Mouse (Mus musculus) neural tube, embryonic 10.5 days (tissue): ENCODE data around the gene Ociad1.
"Not testable (repeated sequence)": the region's sequence is repeated elsewhere in the genome, so short reads cannot be mapped to it uniquely, and the experiment has no call there.

Experiments used
- DNase-seq: peaks from one replicate; pipeline ENCODE4 v3.0.0-alpha.2; 2017; ENCODE audit warnings: low spot score; ENCODE audit errors: extremely low spot score

Ociad1 gene

DNA sequence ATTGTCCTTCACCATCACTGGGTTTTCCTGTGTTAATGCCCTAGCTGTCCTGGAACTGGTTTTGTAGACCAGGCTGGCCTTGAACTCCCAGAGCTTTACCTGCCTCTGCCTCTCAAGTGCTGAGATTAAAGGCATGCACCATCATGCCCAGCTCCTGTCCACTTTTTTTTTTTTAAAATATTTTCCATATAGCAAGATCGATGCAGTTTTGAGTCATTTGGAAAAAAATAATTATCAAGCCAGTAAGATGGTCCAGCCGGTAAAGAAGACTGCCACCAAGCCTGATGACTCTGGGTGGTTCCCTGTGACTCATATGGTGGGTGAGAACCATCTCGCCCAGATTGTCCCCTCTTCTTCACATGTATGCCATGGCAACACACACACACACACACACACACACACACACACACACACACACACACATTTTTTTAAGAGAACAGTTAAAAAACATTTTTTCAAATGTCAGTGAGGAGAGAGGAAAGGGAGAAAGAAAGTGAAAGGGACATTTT is 7.1 kb upstream of the Ociad1 start:
- DNase-seq = no peak

DNA sequence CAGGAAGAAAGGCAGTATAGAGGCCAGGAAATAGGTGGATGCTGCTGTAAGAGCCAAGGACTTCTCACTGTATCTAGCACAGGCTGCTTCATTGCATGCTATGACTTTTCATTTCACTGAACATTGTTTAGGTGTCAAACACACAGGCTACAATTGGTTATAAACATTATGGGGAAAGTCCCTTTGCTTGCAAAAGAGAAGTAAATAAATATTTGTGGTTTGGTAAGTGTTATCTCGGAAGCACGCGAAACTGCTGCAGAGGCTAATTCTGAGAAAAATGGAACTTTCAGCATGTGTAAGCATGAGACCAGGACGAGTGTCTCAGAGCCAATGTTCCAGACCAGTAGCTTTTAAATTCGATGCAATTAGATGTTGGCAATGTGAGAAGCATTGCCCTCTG is 6.0 kb upstream of the Ociad1 start:
- no peak for DNase-seq

DNA sequence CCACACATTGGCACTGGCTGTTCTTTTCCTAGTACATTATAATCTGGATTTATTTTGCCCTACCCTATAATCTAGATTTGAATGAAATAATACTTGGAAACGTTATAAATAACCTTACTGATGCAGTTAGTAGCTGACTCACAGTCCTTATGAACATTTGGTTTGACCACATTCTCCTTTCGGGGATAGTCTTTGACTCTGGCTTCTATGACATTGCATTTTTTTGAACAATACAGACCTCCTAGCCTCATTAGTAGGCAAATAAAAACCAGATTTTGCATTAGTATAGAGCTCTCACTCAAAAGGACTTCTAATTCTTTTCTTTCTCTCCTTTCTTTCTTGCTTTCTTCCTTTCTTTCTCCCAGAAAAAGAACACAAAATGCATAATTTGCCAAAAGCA is 2.7 kb upstream of the Ociad1 start:
- DNase-seq = no peak

DNA sequence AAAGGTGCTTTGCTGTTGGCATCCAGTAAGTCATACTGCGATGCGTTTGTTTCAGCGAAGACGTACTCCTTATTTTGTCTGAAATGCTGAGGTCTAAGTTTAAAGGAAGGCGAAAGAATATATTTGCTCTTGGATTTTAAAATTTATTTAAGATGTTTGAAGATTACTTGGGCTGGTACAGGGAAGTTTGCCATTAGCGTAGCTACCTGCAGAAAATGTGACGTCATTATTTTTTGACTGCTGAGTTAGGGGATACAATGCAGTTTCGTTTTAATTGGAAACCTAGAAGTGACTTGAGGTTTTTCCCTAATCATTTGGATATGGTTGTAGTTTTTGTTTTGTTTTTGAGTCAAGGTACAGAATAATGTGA is 859 bp downstream of the Ociad1 start:
- DNase-seq = no peak

DNA sequence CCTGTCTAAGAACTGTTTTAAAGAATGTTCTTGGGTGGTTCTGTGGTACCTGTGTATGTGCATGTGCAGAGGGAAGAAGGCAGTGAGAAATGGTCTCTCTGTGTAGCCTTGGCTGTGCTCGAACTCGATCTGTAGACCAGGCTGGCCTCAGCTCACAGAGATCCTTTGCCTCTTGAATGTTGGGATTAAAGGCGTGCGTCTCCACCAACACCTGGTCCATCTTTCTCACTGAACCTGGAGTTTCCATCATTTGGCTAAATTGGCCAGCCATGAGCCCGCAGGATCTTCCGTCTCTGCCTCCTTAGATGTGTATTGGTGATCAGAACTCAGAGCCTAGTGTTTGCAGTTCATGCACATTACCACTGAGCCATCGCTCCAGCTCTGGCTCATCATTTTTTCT is 2.4 kb downstream of the Ociad1 start:
- DNase-seq = no peak

DNA sequence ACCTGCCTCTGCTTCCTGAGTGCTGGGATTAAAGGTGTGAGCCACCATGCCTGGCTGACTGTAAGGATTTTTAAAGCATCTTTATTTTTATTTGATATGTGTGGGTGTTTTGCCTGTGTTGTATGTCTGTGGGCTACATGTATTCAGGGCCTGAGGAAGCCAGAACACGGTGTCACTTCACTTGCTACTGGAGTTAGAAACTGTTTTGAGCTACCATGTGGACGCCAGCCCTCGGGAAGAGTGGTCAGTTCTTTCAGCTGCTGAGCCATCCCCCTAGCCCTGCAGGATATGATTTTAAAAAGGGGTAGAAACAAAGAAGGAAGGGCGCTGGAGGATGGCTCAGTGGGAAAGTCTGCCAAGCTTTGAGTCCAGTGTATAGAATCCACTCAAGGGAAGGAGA is 3.3 kb downstream of the Ociad1 start:
- no peak for DNase-seq

DNA sequence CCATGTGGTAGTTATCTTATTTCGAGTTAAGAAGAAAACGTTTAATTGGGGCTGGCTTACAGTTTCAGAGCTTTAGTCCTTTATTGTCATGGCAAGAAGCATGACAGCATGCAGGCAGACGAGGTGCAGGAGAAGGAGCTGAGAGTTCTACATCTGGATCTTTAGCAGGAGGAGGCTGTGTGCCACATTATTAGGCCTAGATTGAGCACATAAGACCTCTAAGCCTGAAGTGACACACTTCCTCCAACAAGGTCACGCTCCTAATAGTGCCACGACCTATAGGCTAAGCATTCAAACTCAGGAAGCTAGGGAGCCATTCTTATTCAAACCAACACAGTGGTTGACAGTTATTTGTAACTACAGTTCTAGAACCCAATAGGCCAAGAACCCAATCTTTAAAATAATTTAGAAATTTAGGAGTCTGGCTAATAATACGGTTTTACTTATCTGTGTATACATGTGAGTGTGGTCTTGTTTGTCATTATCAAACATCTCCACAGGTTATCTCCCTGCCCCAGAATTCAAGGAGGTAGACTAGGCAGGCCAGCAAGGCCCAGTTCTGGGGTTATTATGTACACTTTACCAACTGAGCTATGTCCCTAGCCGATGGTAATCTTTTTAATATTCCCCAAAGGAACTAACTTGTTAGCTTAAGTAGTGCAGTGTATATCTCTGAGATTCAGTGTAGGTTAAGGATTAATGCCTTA is 9.2 kb downstream of the Ociad1 start:
- DNase-seq = no peak

DNA sequence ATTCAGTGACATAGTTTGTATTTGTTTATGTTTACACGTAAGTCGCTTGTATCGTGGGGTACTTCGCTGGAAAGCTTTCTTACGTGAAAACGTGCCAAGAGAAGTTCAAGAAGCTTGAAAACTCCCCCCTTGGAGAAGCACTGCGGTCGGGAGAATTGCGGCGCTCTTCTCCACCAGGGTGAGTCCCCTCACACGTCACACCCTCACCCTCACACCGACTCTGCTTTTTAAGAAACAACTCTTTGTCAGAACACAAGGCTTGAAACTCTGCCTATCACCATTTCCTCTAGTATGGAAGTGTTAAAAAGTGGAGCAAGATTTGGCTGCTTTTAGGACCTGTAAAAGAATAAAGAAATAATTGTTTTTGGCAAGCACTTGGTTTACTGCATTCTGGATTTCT is 11.9 kb downstream of the Ociad1 start:
- DNase-seq = no peak

DNA sequence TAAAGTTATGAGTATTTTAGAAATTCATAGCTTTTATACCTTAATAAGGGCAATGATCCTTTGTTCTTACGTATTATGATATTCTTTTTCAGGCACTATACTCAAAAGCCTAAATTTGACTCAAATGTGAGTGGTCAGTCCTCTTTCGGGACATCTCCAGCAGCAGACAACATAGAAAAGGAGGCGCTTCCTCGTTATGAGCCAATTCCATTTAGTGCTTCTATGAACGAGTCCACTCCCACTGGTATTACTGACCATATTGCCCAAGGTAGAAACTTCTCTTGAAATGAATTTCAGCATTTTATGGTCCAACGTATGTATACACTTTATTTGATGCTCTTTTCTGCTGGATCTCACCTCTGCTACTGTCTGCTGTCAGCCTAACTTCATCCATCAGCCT is 13.9 kb downstream of the Ociad1 start:
- no peak for DNase-seq

DNA sequence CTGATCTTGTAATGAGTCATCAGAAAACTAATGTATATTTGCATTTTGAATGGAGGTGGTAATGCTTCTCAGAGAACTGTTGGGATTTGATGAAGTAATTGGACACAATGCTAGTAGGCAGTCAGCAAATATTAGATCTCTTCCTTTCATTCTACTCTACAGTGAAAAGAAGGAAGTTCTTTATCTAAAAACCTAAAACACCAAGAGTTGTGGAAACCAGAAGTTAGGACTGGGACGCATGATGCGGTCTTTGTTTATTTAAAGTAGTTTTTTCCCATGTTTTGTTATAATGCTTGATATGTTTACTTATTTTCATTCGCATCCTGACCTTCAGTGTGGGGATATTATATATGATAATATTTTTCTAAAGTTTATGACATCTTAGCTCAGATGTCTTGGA is 14.7 kb downstream of the Ociad1 start:
- DNase-seq = no peak

DNA sequence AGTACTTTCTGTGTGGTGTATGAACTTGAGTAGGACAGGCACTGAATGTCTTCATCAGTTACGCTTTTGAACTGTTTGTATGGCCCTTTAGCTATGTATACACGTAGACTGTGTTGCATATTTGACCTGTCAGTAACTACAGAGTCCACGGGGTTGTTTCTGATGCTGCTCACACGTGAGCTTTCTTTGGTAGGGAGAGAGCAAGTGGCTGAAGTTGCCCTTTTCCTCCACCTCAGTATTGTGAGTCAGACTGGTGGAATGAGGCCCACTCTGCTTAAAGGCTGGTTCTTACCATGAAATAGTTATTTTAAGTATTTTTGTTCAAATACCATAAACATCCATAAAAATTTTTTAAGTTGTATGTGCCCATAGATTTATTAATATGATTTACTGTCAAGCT is 16.9 kb downstream of the Ociad1 start:
- DNase-seq = no peak

DNA sequence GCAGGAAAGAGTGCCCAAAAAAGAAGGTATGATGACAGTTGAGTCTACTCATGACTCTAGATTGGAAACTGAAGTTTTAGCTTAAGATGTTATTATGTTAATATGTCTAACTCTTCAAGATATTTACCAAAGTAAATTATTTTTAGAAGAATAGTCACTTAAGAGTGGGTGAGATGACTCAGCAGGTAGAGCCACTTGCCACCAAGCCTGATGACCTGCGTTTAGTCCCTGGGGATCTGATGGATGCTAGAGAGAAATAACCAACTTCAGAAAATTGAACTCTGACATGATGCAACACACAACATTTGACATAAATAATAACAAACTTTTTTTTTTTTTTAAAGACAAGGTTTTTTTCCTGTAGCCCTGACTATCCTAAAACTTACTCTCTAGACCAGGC is 17.8 kb downstream of the Ociad1 start:
- no peak for DNase-seq

DNA sequence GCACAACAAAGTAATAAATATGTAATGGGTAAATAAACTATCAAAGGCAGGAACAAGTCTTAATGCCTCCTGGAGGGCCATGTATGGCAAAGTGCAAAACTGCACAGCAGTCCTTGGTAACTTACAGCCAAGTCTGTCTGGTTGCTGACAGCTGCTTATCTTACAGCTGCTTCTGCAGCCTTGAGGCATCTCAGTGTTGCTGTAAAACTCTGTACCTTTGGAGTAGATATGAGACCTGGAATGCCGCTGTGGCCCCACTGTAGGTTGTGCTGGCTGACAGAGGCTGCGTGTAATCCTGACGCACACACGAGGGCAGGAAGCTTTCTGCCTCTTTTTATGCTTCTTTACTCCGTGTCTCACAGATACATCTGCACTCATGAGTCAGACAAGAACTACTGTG is 18.9 kb downstream of the Ociad1 start:
- no peak for DNase-seq

DNA sequence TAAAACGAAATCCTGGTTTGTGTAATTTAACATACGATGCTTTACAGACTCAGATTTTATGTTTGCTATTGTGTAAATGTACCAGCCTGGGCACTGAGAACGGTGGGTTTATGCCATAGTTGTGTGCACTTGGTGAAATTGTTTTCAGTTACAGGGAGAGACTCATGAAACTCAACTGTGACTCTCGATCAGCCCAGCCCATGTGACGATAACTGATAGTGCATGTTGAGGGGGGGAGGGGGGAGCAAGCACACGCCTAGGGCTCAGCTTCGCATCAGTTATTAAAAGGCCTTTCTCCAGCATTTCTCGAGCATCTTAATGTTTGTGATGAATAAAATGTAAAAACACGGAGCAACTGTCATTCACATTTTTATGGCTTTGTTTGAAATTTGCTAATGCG is 21.0 kb downstream of the Ociad1 start:
- no peak for DNase-seq

DNA sequence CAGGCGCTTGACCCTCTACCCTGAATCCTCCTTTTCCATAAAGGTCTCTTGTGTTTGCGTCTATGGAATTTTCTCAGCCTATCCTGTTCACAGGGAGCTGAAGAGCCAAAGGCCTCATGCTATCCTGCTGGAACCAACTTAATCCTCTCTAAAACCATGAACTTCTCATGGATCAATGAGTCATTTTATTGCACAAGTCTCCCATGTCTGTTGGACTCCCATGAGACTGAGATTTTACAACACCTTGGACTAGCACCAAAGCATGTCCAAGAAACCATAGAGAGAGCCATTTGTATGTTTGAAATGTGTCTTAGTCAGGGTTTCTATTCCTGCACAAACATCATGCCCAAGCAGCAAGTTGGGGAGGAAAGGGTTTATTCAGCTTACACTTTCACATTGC is 22.1 kb downstream of the Ociad1 start:
- no peak for DNase-seq

DNA sequence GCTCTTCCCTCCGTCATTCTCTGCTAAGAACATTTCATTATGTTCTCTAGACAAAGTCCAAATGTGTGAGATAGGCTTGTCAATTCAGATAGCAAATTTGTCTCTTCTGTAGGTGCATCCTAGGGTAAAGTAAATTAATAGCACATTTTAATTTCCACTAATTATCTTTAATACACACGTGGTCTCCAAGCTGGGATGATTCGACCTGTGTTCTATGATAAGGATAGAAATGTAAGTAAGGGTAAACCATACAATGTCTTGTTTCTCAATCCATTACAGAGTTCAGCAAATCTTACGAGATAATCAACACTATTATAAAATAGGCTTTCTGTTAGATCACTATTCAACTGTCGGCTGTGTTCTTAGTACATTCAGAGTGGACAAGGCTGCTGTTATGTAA is 26.7 kb downstream of the Ociad1 start:
- no peak for DNase-seq

DNA sequence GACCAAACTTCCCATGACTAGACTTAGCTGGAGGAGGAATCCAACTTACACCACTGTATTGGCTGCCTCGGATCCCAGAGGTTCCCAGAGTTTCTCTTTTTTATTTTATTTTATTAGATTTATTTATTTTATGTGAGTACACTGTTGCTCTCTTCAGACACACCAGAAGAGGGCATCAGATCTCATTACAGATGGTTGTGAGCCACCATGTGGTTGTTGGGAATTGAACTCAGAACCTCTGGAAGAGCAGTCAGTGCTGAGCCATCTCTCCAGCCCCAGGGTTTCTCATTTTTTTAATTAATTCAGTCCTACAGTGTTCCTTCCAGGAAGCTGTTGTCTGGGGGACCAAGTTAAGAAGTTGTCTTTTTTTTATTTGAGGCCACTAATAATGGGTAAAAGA is 30.1 kb downstream of the Ociad1 start:
- DNase-seq = not testable (repeated sequence)

DNA sequence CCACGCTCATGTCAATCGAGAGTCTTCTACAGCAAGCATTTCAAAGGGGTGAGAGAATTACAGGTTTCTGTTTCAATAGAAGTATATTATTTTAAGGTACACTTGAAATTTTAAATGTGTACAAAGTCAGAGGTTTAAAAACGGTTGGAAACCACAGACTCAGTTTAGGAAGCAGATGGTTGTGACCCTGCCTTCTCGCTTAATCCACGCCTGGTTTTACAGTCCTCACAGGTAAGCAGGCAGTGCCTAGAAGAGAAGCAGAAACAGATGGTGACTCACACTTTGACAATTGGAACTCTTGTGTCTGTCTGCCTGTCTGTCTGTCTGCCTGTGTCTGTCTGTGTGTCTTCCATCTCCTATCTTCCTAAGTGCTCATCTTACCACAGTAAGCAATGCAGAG is 31.0 kb downstream of the Ociad1 start:
- DNase-seq = no peak

DNA sequence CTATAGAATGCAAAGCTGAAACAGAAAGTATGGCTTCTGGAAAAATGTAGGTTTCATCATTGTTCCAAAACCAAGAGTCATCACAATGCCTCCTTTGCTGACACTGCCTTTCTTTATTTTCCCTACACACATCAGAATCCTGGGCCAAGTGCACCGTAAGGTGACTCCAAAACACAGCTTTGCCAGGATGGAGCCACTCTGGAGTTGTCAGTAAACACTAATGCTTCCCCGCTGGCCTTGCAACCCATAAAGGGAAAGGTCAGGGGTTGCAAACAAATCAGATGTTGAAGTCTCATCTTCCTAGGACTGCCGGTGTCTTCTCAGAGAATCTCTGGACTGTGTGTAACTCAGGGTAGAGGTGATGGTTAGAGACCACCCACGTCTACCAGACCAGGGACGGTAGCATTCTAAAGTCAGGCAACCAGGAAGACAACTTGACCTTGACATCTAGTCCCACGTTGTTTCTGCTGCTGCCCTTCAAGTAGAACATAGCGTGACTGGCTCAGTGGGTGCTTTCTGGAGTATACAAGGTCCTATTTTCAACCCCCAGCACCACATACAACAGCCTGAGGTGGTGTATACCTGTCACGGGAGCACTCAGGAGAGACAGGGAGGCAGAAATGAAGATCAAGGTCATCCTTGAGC is 32.1 kb downstream of the Ociad1 start:
- no peak for DNase-seq

DNA sequence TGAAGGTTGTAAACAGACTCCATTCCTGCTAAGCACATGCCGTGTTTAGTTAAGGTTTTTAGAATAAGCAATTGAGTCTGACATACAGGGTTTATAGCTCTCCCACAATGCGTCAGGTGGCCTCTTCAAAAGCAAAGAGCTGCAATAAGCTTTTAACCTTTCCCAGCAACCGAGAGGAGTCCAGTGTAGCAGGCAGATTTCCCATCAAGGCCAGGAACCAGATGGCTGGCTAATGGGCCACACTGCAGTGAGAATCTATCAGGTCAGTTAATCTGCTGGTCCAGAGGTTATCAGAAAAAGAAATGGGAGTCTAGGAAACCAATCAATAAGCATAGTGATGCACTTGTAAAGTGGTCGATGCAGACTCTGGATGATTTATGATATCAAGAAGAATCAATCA is 38.4 kb downstream of the Ociad1 start:
- DNase-seq = no peak

DNA sequence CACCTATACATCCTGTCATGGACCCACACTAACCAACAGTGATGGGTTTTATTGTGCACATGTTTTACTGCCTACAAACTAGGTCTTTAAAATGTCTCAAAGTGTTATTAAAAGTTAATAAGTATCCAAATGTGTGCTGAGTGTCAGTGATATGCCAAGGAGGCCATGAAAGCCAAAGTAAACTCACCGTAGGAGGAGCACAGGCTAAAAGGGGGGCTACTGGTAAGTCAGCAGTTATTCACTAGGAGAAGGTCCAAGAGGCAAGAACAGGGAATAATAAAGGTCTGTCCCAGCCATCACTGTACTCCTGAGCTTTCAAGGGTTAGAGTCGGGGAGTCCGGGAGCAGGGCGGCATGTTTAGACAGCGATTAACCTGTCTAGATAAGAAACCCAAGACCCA is 43.9 kb downstream of the Ociad1 start:
- no peak for DNase-seq

DNA sequence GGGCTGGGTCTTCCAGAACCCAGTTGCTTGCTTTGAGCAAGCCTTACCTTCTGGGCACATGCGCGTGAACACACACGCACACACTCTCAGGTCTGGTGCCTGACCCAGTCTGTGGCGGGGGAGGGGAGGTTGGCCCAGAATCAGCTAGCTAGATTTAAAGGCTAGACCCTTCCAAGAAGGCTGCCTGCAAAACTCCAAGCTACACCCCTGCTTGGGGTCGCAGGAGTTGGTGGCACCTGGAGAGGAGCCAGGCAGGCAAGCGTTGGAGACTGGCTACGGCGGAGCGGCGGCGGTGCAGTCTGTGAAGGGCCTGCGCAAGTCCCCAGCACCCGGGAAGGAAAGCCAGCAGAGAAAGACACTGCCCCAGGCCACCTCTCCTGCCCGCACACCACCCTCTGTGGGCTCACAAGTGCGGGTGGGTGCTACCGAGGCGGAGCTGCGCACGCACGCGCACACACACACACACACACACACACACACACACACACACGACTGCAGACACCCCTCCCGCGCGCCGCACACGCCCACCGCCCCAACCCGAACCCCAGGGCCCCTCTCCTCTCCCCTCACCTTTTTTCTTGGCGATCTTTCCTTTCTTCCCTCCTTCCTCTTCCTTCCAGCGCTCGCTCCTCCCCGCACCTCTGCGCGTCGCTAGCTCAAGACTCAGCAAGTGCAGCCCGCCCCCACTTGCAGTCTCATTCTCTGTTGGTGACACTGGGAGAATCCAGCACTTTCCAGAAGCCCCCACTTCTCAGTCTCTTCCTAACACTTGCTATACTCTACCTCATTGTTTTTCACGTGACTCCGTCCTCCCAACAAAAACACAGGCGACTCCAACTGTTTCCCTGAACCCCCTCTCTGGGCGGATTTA is 45.6 kb downstream of the Ociad1 start:
- peak; percentile 59 for DNase-seq

DNA sequence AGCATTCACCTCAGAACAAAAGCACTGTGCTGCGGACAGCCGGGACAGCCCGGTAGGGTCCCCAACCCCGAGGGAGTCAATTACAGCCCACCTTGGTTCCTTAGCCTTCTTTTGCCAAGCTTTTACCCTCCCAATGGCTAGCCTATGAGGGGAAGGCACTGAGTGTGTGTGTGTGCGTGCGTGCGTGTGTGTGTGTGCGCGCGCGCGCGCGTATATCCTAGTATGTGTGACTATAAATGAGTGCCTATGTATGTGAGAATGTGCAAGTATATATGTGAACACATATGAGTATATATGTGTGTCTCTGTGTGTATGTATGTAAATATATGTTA is 46.2 kb downstream of the Ociad1 start:
- no peak for DNase-seq
